Mouse (Mus musculus) left cerebral cortex, postnatal 14 days (tissue): ENCODE results near the gene Dnajc17. TPM values are rescaled to one million over a fixed set of nuclear protein-coding genes. Genes with fewer than 3 reads are reported as not detected.

Experiments
- DNase-seq, 2 experiments: peaks; one replicate each; pipeline ENCODE4 v3.0.0; 2021 to 2022; ENCODE audit warnings: low spot score in 2 of 2, mixed read lengths in 1 of 2
- intact Hi-C: fragments of 180-260 bp; cut with DNase I; formaldehyde crosslinking; loops from one replicate; pipeline ENCODE4 v1.15.1; 2025
- long read RNA-seq, 2 experiments: library from polyadenylated mRNA; stranded (forward); transcript quantifications; one replicate each; pipeline ENCODE4 v2.0.0; 2021
- total RNA-seq, 2 experiments: library from RNA; stranded (reverse); gene quantifications; 2 replicates each; pipeline ENCODE4 v1.2.3; 2021

Gene Dnajc17
- total RNA-seq, result 10 to 100 TPM; 17.4 to 18.2 TPM
- long read RNA-seq, experiment 1, partial matches to known transcripts, result 0 of 11 reads
- long read RNA-seq, experiment 1, other reads (novel, unspliced or antisense), result 7 of 11 reads
- long read RNA-seq, experiment 2, partial matches to known transcripts, result 0 of 5 reads
- long read RNA-seq, experiment 2, other reads (novel, unspliced or antisense), result 2 of 5 reads

- intact Hi-C loops, result no loop called here
- DNase-seq, result peak; percentile 98
Observed at GRCm38 (mm10) chr2:119208344-119209175, at the start of gene Dnajc17, which contains the start of gene Zfyve19. Dnajc17 (minus strand) TSS chr2:119208795. Zfyve19 (plus strand) TSS chr2:119208617.

GRCm38 (mm10) chr2:119254976-119255375 lies 46.4 kb upstream of the Dnajc17 start:
- no peak for DNase-seq
- intact Hi-C loops, result no loop called here

- DNase-seq, result peak; percentile 60 to 79
- intact Hi-C loops, result loop anchor here (2.0 kb wide), 1 partner anchor 38 kb away; the partner anchor contains the start of gene Vps18
Observed at GRCm38 (mm10) chr2:119250826-119251478, 42.4 kb upstream of the Dnajc17 start.

- DNase-seq, result no peak
- intact Hi-C loops, result loop anchor here (2.0 kb wide), 1 partner anchor 38 kb away; the partner anchor contains the start of gene Vps18
Observed at GRCm38 (mm10) chr2:119250377-119250776, 41.8 kb upstream of the Dnajc17 start.

GRCm38 (mm10) chr2:119249592-119250061 lies 41.0 kb upstream of the Dnajc17 start:
- intact Hi-C loops, result loop anchor here (2.0 kb wide), 1 partner anchor 39 kb away; the partner anchor contains the start of gene Vps18
- no peak for DNase-seq

GRCm38 (mm10) chr2:119247904-119248303 lies 39.3 kb upstream of the Dnajc17 start:
- DNase-seq, result peak; percentile 17 to 46
- intact Hi-C loops, result no loop called here

GRCm38 (mm10) chr2:119245246-119245645 lies 36.7 kb upstream of the Dnajc17 start:
- DNase-seq, result no peak
- intact Hi-C loops, result no loop called here

GRCm38 (mm10) chr2:119242548-119242947 lies 34.0 kb upstream of the Dnajc17 start:
- intact Hi-C loops, result no loop called here
- no peak for DNase-seq

GRCm38 (mm10) chr2:119240819-119241186 lies 32.2 kb upstream of the Dnajc17 start:
- DNase-seq, result no peak
- intact Hi-C loops, result no loop called here

GRCm38 (mm10) chr2:119240075-119240818 lies 31.7 kb upstream of the Dnajc17 start:
- intact Hi-C loops, result no loop called here
- no peak for DNase-seq

- no peak for DNase-seq
- intact Hi-C loops, result no loop called here
Observed at GRCm38 (mm10) chr2:119238671-119239070, 30.1 kb upstream of the Dnajc17 start.

- intact Hi-C loops, result no loop called here
- DNase-seq, result no peak
Observed at GRCm38 (mm10) chr2:119237871-119238220, 29.3 kb upstream of the Dnajc17 start.

GRCm38 (mm10) chr2:119237210-119237870 lies 28.7 kb upstream of the Dnajc17 start, which contains the start of gene Spint1:
Spint1 (plus strand) TSS chr2:119237362.
- intact Hi-C loops, result no loop called here
- no peak for DNase-seq

GRCm38 (mm10) chr2:119236682-119237209 lies 28.2 kb upstream of the Dnajc17 start:
- intact Hi-C loops, result no loop called here
- no peak for DNase-seq

- intact Hi-C loops, result no loop called here
- no peak for DNase-seq
Observed at GRCm38 (mm10) chr2:119229775-119230704, 21.4 kb upstream of the Dnajc17 start, which contains the start of gene Ppp1r14d. Ppp1r14d (minus strand) TSS chr2:119229906.

- DNase-seq, result no peak
- intact Hi-C loops, result no loop called here
Observed at GRCm38 (mm10) chr2:119209176-119209507, 547 bp upstream of the Dnajc17 start.

- no peak for DNase-seq
- intact Hi-C loops, result no loop called here
Observed at GRCm38 (mm10) chr2:119207961-119208343, 643 bp downstream of the Dnajc17 start.
